Mouse (Mus musculus) spleen, adult 2 months (tissue): ENCODE data around the gene Ccdc89.

Experiments used
- CTCF ChIP-seq: fragments of 200-500 bp; IDR thresholded peaks from 2 replicates; pipeline ENCODE4 v1.5.1; 2011; ENCODE audit warnings: mild to moderate bottlenecking, inconsistent platforms; ENCODE audit not compliant: insufficient read depth, insufficient read length, insufficient replicate concordance; ENCODE audit errors: extremely low read depth
- POLR2A ChIP-seq: fragments of 200-500 bp; IDR thresholded peaks from 2 replicates; pipeline ENCODE4 v1.6.1; 2011; ENCODE audit warnings: low read depth, low read length, inconsistent platforms

DNA sequence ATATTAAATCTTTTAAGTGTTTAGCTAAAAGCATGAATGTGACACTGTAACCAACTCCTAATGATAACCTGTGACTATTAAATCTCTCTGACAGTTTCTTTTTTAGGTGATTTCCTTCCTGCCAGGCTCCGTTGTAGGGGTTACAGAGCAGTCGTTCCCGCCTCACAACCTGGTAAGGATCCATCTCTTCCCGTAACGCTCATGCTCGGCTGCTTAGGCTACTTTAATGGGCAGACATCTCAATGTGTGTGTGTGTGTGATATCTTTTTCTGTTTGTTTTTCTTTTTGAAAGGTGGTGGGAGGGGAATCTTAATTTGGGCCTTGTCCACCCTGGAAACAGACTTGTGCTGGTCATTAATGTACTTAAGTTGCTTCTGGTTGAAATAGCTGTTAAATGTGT, 17.8 kb downstream of the Ccdc89 start:
- TF ChIP-seq POLR2A (no peak), CTCF (no peak)
